Mouse (Mus musculus): ENCODE measurements around the gene Nptn.

GRCm38 (mm10) chr9:58584323-58584722 is 2.3 kb downstream of the Nptn start:
- TF ChIP-seq MYOG (IDR thresholded peaks at IDR 0.05; ENCODE audit: control insufficient read depth, extremely low read depth, insufficient read length) (no peak), CTCF (IDR thresholded peaks at IDR 0.05; ENCODE audit: control insufficient read depth, insufficient read depth, insufficient read length) (no peak), MYOD1 (IDR thresholded peaks at IDR 0.05; ENCODE audit: control insufficient read depth, insufficient read length, low read depth) (no peak), MAX (IDR thresholded peaks at IDR 0.05) (no peak)
